Mouse (Mus musculus) neural tube, embryonic 11.5 days (tissue): ENCODE results near the gene Kcmf1. TPM values are rescaled to one million over a fixed set of nuclear protein-coding genes. Genes with fewer than 3 reads are reported as not detected.

Source experiments
- ATAC-seq: fragments of 200-750 bp; cut with Nextera tagmentation; 2 replicates; pipeline ENCODE4 v1.8.0; 2017; ENCODE audit warnings: moderate number of reproducible peaks, mild to moderate bottlenecking, moderate TSS enrichment, moderate library complexity; ENCODE audit not compliant: insufficient read depth, low FRiP score, low TSS enrichment
- DNase-seq: peaks from one replicate; pipeline ENCODE4 v3.0.0-alpha.2; 2015; ENCODE audit warnings: low spot score
- H3K27ac ChIP-seq: fragments of 300-500 bp; sonication (generic); 2 replicates; pipeline ENCODE4 v1.5.1; 2014; ENCODE audit warnings: low read depth, mild to moderate bottlenecking, low read length
- H3K27me3 ChIP-seq: fragments of 300-500 bp; sonication (generic); 2 replicates; pipeline ENCODE4 v1.6.1; 2014; ENCODE audit warnings: mild to moderate bottlenecking, low read length, mixed read lengths; ENCODE audit not compliant: control insufficient read depth, insufficient read depth
- H3K36me3 ChIP-seq: fragments of 300-500 bp; sonication (generic); 2 replicates; pipeline ENCODE4 v1.6.1; 2014; ENCODE audit warnings: mild to moderate bottlenecking, low read length, moderate library complexity, mixed read lengths; ENCODE audit not compliant: control insufficient read depth, insufficient read depth
- H3K4me1 ChIP-seq: fragments of 300-500 bp; sonication (generic); 2 replicates; pipeline ENCODE4 v1.6.1; 2014; ENCODE audit warnings: low read length, mixed read lengths; ENCODE audit not compliant: control insufficient read depth, insufficient read depth
- H3K4me2 ChIP-seq: fragments of 300-500 bp; sonication (generic); 2 replicates; pipeline ENCODE4 v1.6.1; 2014; ENCODE audit warnings: low read depth, mild to moderate bottlenecking, moderate library complexity
- H3K4me3 ChIP-seq: fragments of 300-500 bp; sonication (generic); 2 replicates; pipeline ENCODE4 v1.5.1; 2014; ENCODE audit warnings: low read depth, low read length
- H3K9ac ChIP-seq: fragments of 300-500 bp; sonication (generic); 2 replicates; pipeline ENCODE4 v1.6.1; 2014; ENCODE audit warnings: mild to moderate bottlenecking, low read length
- H3K9me3 ChIP-seq: fragments of 300-500 bp; sonication (generic); 2 replicates; pipeline ENCODE4 v1.6.1; 2016; ENCODE audit warnings: low read length; ENCODE audit not compliant: control insufficient read depth
- WGBS: fragments of 180-500 bp; shearing (Covaris S2); extraction: QIAGEN DNeasy Blood & Tissue Kit; methylation state at CpG from one replicate; pipeline ENCODE4 v1.1.7; 2014; 5-methylcytosine and 5-hydroxymethylcytosine counted together
- polyA plus RNA-seq: library from polyadenylated mRNA; unstranded; fragments of >200 nt; fragmentation: Nextera tagmentation; extraction: Ambion mirVana; gene quantifications from 2 replicates; pipeline ENCODE4 v1.2.1, GENCODE M21; 2014

Gene Kcmf1
- polyA plus RNA-seq, 1 experiment from 2014 or later, result 48.6 TPM

DNA sequence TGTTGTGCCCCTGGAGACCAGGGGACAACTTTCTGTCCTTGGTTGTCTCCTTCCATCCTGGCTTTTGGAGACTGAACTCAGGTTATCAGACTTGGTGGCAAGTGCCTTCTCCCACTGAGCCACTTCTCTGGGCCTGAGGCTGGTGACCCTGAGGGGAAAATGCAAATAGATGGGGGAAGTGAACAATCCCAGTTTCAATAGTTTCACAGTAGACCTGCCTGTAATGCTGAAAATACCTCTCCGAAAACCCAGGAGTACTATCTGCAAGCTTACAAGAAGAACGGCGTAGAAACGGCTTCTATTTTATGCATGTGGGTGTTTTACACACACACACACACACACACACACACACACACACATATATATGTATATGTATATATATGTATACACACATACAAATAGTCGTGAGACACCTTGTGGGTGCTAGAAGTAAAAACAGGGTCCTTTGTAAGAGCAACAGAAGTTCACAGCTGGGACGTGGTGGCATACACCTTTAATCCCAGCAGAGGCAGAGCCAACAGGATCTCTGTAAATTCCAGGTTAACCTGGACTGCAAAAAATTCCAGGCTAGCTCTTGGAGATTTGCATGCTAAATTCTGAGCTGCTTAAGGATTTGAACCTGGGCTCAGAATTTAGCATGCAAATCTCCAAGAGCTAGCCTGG is 14.4 kb upstream of the Kcmf1 start:
- Histone ChIP-seq H3K36me3 (no peaks in the 10 kb centered on the region), H3K9ac (no peak overlapping the region), H3K27ac (no peak overlapping the region), H3K4me2 (no peak overlapping the region), H3K4me1 (no peaks in the 10 kb centered on the region), H3K4me3 (no peak overlapping the region), H3K9me3 (no peaks in the 10 kb centered on the region), H3K27me3 (no peaks in the 10 kb centered on the region)
- DNase-seq (no peak), ATAC-seq (no peak)
- 90% methylated on average over 6 of the region's 6 CpGs for WGBS

DNA sequence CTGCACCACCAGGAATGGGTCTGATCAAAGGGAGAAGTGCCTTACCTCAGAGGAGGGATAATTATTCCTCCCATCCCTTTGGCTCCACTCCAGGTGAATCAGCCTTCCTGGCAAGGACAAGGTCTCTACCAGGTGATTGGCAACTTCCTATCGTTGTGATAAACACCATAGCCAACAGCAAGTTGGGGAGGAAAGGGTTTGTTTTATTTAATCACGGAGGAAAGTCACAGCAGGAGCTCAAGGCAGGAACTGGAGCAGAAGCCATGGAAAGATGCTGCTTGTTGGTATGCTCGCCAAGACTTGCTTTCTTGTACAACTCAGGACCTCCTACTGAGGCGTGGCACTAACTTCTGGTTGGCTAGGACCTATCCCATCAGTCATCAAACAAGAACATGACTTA is 11.5 kb upstream of the Kcmf1 start:
- no peak overlapping the region for H3K4me3 ChIP-seq
- H3K4me1 ChIP-seq, result no peaks in the 10 kb centered on the region
- DNase-seq (no peak), ATAC-seq (no peak)
- no peak overlapping the region for H3K4me2 ChIP-seq
- H3K36me3 ChIP-seq, result no peaks in the 10 kb centered on the region
- H3K9ac ChIP-seq, result no peak overlapping the region
- no peaks in the 10 kb centered on the region for H3K9me3 ChIP-seq
- H3K27me3 ChIP-seq, result no peaks in the 10 kb centered on the region
- WGBS, result 69% methylated on average over 4 of the region's 4 CpGs
- H3K27ac ChIP-seq, result no peak overlapping the region

DNA sequence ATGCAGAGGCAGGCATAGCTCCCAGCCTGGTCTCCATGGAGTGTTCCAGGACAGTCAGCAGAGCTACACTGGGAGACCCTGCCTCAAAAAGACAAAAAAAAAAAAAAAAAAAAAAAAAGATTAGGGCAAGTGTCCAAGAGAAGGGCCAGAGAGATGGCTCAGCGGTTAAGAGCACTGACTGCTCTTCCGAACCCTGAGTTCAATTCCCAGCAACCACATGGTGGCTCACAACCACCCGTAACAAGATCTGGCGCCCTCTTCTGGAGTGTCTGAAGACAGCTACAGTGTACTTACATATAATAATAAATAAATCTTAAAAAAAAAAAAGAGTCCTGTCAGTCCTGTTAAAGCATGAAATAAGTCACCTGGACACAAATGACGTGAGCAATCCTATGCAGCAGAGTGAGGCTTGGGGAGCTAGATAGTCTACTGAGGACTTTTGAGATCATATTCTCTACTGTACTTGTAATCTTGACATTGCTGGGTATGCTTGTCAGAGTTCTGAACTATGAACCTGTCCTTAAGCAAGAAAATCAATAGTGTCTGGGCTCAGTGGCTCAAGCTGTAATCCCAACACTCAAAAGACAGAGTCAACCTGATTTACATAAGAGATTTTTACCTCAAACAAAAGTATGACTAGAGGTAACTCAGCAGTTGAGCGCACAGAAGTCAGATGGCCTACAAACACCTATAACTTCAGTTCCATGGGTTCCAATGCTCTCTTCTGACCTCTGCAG is 2.6 kb upstream of the Kcmf1 start:
- WGBS, result 83% methylated on average over 6 of the region's 6 CpGs

DNA sequence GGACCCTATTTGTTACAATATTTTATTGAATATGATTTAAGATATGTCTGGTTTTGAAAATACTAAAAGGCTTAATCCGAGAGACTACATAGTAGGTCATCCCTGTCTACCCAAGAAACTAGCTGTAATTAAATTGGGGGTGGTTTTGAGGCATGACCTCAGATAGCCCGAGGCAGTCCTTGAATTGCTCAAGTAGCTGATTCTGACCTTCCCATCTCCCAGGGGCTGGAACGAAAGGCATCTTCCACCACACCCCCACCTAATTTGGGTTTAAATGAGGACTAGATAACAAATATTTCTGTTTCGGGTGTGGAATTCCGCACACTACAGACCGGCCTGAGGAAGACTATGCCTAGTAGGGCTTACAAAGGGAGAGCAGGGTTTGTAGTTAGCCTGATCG is 1.2 kb upstream of the Kcmf1 start:
- H3K27ac ChIP-seq, result no peak overlapping the region
- no peak for ATAC-seq
- H3K9ac ChIP-seq, result no peak overlapping the region

More for the DNA sequence above, 2.6 kb upstream of the Kcmf1 start:
- no peaks in the 10 kb centered on the region for H3K36me3 ChIP-seq
- no peak overlapping the region for H3K4me2 ChIP-seq
- no peak overlapping the region for H3K27ac ChIP-seq
- no peak for ATAC-seq
- no peak overlapping the region for H3K9ac ChIP-seq
- H3K27me3 ChIP-seq, result no peaks in the 10 kb centered on the region
- no peaks in the 10 kb centered on the region for H3K9me3 ChIP-seq
- no peak overlapping the region for H3K4me3 ChIP-seq
- H3K4me1 ChIP-seq, result peaks cover 5% of the 10 kb centered on the region; the same call in 1 of the 2 replicates
- no peak for DNase-seq

DNA sequence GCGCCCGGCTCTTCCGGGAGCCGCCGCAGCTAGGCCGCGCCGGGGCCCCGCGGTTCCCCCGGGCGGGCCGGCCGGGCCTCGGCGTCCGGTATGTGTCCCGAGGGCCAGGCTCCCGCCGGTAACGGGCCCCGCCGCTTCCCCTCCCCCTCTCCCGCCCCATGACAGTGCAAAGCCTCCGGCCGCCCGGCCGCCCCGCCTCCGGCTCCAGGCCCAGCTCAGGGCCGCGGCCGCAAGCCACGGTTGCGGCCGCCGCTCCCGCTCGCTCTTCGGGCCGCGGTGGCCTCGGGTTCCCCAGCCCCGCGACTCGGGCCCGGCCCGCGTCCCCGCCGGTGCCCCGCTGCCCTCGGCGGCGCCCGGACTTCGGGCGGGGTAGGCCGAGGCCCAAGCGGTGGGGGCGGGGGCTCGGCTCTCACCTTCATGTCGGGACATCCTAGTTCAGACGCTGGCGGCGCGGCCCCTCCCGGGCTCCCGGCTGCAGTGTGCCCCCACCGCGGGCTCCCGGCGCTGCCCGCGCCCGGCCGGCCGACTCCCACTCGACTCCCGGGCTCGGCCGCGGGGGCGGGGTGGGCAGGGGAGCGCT is 488 bp downstream of the Kcmf1 start:
- ATAC-seq (peak; percentile 63), DNase-seq (peak; percentile 71)
- peak overlapping the region; percentile 71 for H3K4me2 ChIP-seq
- peaks cover 7% of the 10 kb centered on the region; the same call in 1 of the 2 replicates for H3K4me1 ChIP-seq
- no peaks in the 10 kb centered on the region for H3K9me3 ChIP-seq
- peak overlapping the region; percentile 99 for H3K27ac ChIP-seq
- H3K27me3 ChIP-seq, result no peaks in the 10 kb centered on the region
- H3K9ac ChIP-seq, result peak overlapping the region; percentile 99
- H3K36me3 ChIP-seq, result no peaks in the 10 kb centered on the region
- H3K4me3 ChIP-seq, result peak overlapping the region; percentile 97
- WGBS, result under 1% methylated on average over 58 of the region's 85 CpGs

More for the DNA sequence above, 1.2 kb upstream of the Kcmf1 start:
- Histone ChIP-seq H3K36me3 (no peaks in the 10 kb centered on the region), H3K4me2 (peak overlapping the region; percentile 71), H3K27me3 (no peaks in the 10 kb centered on the region), H3K4me1 (peaks cover 7% of the 10 kb centered on the region; the same call in 1 of the 2 replicates), H3K4me3 (peak overlapping the region; percentile 97), H3K9me3 (no peaks in the 10 kb centered on the region)
- WGBS, result 68% methylated on average over 7 of the region's 7 CpGs
- no peak for DNase-seq

DNA sequence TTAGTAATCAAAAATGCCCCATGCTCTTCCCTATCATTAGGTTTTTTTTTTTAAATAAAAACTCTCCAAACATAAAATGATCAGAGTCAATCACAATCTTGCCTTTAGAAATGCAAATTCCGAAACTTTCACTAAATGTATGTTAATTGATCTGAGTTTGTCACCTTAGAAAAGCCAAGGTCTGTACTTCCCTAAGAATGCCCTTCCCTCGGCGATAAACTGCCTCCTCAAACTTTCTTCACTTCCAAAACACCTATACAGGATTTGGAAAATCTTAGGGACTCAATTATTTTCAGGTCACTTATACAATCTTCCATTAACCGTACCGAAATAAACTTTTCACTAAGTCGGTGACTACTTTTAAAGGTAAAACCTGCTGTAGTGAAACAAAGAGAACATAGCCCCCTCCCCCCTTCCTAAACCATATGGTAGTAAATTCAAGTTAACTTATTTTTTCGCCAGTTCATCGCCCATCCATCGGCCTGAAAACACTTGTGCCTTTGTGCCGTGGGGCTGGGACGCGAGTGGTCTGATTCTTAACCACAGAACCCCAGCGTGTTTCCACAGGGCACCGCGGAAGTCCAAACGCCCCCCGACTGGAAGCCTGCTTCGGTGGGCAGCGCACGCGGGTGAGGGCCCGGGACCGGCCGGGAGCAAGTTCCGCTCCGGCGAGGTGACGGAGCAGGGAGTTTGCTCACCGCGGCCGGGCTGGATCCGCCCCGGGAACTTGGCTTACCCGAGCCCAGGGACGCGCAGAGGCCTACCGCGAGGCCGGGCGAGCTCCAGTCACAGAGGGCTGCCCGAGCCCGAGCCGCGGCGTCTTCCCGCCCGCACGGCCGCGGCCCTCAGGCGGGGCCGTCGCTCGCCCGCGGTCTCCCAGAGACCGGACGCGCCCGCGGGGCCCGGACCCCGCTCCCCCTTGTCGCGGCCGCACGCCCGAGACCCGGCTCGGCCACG is 1.3 kb downstream of the Kcmf1 start:
- DNase-seq (peak; percentile 74), ATAC-seq (peak; percentile 60)
- peak overlapping the region; percentile 97 for H3K4me3 ChIP-seq
- H3K4me1 ChIP-seq, result peaks cover 7% of the 10 kb centered on the region; the same call in 1 of the 2 replicates
- H3K9me3 ChIP-seq, result no peaks in the 10 kb centered on the region
- H3K27me3 ChIP-seq, result no peaks in the 10 kb centered on the region
- no peaks in the 10 kb centered on the region for H3K36me3 ChIP-seq
- WGBS, result under 1% methylated on average over 57 of the region's 71 CpGs
- H3K9ac ChIP-seq, result peak overlapping the region; percentile 99
- peak overlapping the region; percentile 99 for H3K27ac ChIP-seq
- peak overlapping the region; percentile 36 for H3K4me2 ChIP-seq

DNA sequence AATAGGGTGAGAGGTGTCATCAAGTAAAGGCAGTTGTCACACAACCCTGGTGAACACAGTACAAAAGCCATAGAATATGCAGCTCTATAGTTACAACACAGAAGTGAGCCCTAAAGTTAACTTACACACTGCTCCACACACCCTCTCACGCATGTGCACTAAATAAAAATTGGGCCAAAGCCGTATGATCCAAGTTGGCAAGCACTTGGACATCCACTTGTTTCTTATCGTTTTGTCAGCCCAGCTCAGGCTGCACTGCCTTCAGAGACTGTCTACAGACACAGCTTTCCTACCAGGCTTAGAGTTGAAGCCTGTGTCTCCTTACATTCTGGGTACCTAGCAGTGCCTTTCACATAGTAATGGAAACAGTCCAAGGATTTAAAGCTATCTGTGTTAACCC is 4.8 kb downstream of the Kcmf1 start:
- H3K27ac ChIP-seq, result no peak overlapping the region
- DNase-seq (no peak), ATAC-seq (no peak)
- H3K4me3 ChIP-seq, result no peak overlapping the region
- no peak overlapping the region for H3K4me2 ChIP-seq
- H3K4me1 ChIP-seq, result peaks cover 7% of the 10 kb centered on the region; the same call in 1 of the 2 replicates
- no peak overlapping the region for H3K9ac ChIP-seq
- no peaks in the 10 kb centered on the region for H3K27me3 ChIP-seq
- no peaks in the 10 kb centered on the region for H3K36me3 ChIP-seq
- 94% methylated on average over 3 of the region's 3 CpGs for WGBS
- no peaks in the 10 kb centered on the region for H3K9me3 ChIP-seq

DNA sequence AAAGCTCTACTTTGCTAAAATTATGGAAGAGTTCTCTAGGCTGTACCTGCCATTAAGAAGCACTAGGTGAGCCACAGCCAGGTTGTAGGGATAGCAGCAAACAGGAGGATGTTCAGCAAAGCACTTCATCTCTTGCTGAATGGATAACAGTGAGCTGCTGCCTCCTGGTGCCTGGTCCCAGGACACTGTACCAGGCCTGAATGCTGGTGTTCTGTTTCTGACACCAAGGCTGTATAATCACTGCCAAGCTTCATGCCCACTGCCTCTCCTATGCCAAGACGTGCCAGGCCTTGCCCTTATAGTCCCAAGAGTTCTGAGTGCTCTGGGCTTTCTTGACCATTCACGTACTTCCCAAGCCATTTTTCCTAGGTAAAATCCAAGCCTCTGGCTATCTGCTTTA is 8.5 kb downstream of the Kcmf1 start:
- no peak overlapping the region for H3K9ac ChIP-seq
- WGBS, result 90% methylated on average over 2 of the region's 2 CpGs
- H3K4me2 ChIP-seq, result no peak overlapping the region
- DNase-seq, result no peak
- H3K27me3 ChIP-seq, result no peaks in the 10 kb centered on the region
- H3K27ac ChIP-seq, result no peak overlapping the region
- no peak for ATAC-seq
- no peaks in the 10 kb centered on the region for H3K9me3 ChIP-seq
- H3K4me1 ChIP-seq, result no peaks in the 10 kb centered on the region
- no peaks in the 10 kb centered on the region for H3K36me3 ChIP-seq
- no peak overlapping the region for H3K4me3 ChIP-seq
